Mouse (Mus musculus): ENCODE measurements at regions not wholly inside any gene's neighbourhood (a gene's known extent, or its start where the extent isn't known, plus 50 kb on each side); places are given as distances from the start of the nearest gene placed in this dataset.

- TF ChIP-seq POLR2A (IDR thresholded peaks at IDR 0.05; ENCODE audit: borderline replicate concordance, extremely low read depth, insufficient read depth, insufficient read length, poor library complexity, severe bottlenecking) (no peak), CTCF (IDR thresholded peaks at IDR 0.05; ENCODE audit: borderline replicate concordance, extremely low read depth, insufficient read depth, insufficient read length) (no peak)
Observed at GRCm38 (mm10) chr5:28884746-28885365, 310.9 kb upstream of the Rnf32 start.
